Mouse (Mus musculus): ENCODE results near the gene Epn2.

DNA sequence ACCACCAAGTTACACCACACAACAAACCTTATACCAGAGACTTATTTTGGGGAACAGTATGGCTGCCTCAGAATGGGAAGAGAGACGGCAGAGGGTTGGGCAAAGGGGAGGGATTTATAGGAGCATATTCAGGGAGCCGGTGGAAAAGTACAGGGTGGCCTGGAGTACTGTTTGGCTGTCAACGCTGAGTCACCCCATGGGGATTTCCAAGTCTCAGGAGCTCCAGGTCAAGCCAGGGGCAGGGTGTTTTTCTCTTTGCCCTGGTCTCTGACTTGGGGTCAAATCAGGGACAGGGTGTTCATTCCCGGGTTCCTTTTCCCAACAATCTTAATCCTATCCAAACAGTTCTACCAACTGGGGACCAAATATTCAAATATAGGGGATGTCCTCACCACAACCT, 28.6 kb upstream of the Epn2 start:
- TF ChIP-seq CTCF (IDR thresholded peaks at IDR 0.05; ENCODE audit: borderline replicate concordance, extremely low read depth, insufficient read depth, insufficient read length) = no peak
- no peak for TF ChIP-seq POLR2A (IDR thresholded peaks at IDR 0.05; ENCODE audit: borderline replicate concordance, extremely low read depth, insufficient read depth, insufficient read length, poor library complexity, severe bottlenecking)

Measured in brain, embryonic 14.5 days (tissue).